Mouse (Mus musculus) testis, adult 10 weeks (tissue): ENCODE measurements around the gene Cdh8. TPM values are rescaled to one million over a fixed set of nuclear protein-coding genes. Genes with fewer than 3 reads are reported as not detected.

Source experiments
- polyA plus RNA-seq: library from polyadenylated mRNA; stranded (reverse); fragments of 350-450 nt; fragmentation: Illumina TruSeq; extraction: RNeasy Lipid Tissue Mini Kit (QIAGEN cat#74804); gene quantifications from one replicate; pipeline ENCODE4 v1.2.3, GENCODE M21; 2014; ENCODE audit warnings: low read depth, low replicate concordance

Gene Cdh8
- not detected for polyA plus RNA-seq

GRCm38 (mm10) chr8:99415966-99416781 lies at the start of gene Cdh8:
Cdh8 (minus strand) TSS chr8:99416471.

